Mouse (Mus musculus) lung, adult 2 months (tissue): ENCODE data around the gene Pitpnc1. TPM values are rescaled to one million over a fixed set of nuclear protein-coding genes. Genes with fewer than 3 reads are reported as not detected.

Experiments
- DNase-seq: peaks from one replicate; pipeline ENCODE4 v3.0.0; 2022
- H3K4me1 ChIP-seq: fragments of 200-500 bp; 2 replicates; pipeline ENCODE4 v1.6.1; 2011; ENCODE audit warnings: low read length; ENCODE audit not compliant: control insufficient read depth, insufficient read depth
- H3K4me3 ChIP-seq: fragments of 200-500 bp; replicated peaks from 2 replicates; pipeline ENCODE3; 2011; ENCODE audit warnings: low read depth, mild to moderate bottlenecking, control low read depth, low read length; ENCODE audit errors: extremely low read depth
- CTCF ChIP-seq: fragments of 200-500 bp; IDR thresholded peaks from 2 replicates; pipeline ENCODE4 v1.5.1; 2011; ENCODE audit warnings: mild to moderate bottlenecking, low read length, control low read depth; ENCODE audit not compliant: insufficient read depth
- POLR2A ChIP-seq: fragments of 200-500 bp; IDR thresholded peaks from 2 replicates; pipeline ENCODE4 v1.6.1; 2011; ENCODE audit warnings: low read depth, mild to moderate bottlenecking, control low read depth, low read length, borderline replicate concordance; ENCODE audit errors: extremely low read depth
- WGBS: fragments of 180-500 bp; shearing (Covaris S2); methylation state at CpG from one replicate; pipeline ENCODE4 v1.1.7; 2018; 5-methylcytosine and 5-hydroxymethylcytosine counted together
- polyA plus RNA-seq: library from polyadenylated mRNA; depleted of rRNA; stranded (reverse); fragments of >200 nt; gene quantifications from 2 replicates; pipeline ENCODE4 v1.2.3, GENCODE M21; 2012

Gene Pitpnc1
- polyA plus RNA-seq, 1 experiment = 39.0 TPM

DNA sequence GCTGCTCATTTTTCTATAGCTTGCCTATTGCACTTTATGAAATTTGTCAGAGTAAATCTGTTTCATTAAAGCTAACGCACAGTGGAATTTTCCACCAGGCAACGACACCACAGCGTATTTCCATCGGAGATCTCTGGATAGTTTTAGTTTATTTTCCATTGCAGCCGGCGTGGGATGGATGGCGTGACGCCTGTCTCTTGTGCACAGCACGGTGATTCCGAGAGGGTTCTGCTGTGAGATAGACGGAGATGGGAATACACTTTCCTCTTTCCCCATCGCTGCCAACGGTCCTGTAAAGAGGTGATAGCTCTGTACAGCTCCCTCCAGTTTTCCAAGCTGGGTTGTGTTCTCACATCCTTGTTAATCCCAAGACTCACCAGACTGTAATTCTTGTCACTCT, 138.2 kb downstream of the Pitpnc1 start:
- Histone ChIP-seq H3K4me1 (peaks cover 6% of the 10 kb centered on the region), H3K4me3 (no peak overlapping the region)
- TF ChIP-seq CTCF (no peak), POLR2A (no peak)
- DNase-seq = no peak
- WGBS = 84% methylated on average over 13 of the region's 13 CpGs

DNA sequence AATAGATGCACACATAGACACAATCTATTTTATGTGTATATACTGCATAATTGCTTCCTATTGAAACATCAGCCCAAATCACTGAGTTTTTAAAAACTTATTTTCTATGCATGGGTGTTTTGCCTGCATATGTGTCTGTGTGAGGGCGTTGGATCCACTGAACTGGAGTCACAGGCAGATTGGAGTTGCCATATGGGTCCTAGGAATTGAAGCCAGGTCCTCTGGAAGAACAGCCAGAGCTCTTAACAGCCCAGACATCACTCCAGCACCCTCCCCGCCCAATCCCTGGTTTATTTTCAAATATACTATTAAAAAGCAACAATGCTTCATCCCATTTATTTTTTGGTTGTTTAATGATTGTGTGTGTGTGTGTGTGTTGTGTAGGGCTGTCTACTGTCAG, 139.1 kb downstream of the Pitpnc1 start:
- Histone ChIP-seq H3K4me3 (no peak overlapping the region), H3K4me1 (peaks cover 4% of the 10 kb centered on the region; the same call in 1 of the 2 replicates)
- no peak for TF ChIP-seq CTCF
- TF ChIP-seq POLR2A = no peak
- DNase-seq = no peak
- WGBS = 89% methylated on average over 2 of the region's 2 CpGs

DNA sequence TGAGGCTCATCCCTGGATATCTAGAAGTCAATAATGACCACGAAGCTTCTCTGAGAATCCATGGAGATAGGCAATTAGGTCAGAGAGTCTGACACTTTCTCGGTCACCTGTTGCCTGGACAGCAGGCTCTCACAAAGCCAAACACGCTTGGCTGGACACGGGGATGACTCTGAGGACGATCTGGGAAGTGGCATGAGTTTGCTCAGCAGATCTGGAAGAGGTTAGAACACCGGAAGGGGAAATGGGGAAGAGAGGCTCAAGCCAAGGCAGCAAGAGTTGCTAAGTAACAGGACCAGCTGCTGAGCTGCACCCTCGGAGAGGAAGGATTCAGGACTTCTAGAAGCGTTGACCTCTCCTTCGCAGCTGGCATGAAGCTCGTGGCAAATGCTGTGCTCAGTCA, 143.2 kb downstream of the Pitpnc1 start:
- TF ChIP-seq CTCF (no peak), POLR2A (no peak)
- Histone ChIP-seq H3K4me3 (no peak overlapping the region), H3K4me1 (no peaks in the 10 kb centered on the region)
- no peak for DNase-seq
- WGBS = 48% methylated on average over 10 of the region's 10 CpGs

DNA sequence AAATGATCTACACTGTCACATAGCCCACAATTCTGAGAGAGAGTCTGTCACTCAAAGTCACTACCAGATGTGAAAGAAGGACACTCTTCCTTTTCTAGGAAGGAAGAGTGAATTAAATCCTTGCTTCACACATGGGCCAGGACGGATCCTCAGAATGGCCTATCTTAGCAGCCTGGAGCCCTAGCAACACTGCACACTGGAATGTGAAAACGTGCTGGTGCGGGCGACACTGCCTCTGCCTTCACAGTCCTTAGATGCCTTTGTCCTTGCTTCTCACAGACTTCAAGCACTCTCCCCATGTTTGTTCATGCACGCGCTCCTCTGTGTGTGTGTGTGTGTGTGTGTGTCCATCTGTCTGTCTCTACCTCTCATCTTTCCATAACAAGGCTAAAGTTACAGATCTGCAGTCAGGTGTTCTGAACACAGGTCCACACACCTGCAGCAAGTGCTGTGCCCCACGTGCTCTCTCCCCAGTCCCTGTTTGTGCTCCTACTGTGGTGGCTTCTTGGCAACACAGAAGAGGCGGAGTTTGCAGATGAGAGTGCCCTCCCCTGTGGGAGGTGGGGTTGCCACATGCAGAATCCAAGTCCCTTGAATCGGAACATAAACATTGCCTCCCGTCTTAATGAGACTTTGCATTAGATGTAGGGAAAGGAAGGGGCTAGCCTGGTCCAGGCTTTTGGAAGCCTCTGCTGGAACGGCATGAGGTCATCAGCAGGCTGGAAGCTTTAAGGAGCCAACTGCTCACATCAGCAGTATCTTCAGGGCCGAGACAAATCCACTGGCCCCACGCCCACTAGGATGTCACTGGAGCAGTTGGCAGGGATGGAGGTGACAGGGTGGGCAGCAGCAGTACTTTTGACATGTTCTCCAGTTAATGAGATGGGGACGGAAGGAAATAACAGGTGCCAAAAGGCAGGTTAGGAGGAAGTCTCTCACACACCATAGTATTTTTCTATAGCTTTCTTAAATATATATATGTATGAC, 144.5 kb downstream of the Pitpnc1 start:
- WGBS = 47% methylated on average over 14 of the region's 14 CpGs
- no peaks in the 10 kb centered on the region for H3K4me1 ChIP-seq
- H3K4me3 ChIP-seq = no peak overlapping the region
- no peak for DNase-seq
- TF ChIP-seq CTCF (no peak), POLR2A (no peak)

DNA sequence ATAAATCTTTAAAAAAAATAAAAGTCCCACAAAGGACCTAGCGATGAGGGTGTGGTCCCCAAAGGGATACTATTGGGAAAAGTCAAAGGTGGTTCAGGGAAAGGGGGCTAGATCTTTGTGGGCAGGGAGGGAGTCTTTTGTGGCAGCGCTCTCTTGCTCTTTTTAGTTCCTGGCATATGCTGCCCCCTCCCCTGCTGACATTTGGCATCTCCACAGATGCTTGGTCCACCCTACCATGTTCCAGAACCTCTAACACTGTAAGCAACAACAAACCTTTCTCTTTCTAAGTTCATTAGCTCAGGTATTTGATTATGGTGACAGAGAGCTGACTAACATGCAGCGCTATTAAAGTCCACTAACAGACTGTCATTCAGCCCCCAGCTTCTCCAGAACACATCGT, 145.3 kb downstream of the Pitpnc1 start:
- DNase-seq = no peak
- H3K4me3 ChIP-seq = no peak overlapping the region
- WGBS = 92% methylated on average over 4 of the region's 4 CpGs
- H3K4me1 ChIP-seq = no peaks in the 10 kb centered on the region
- TF ChIP-seq POLR2A (no peak), CTCF (no peak)

DNA sequence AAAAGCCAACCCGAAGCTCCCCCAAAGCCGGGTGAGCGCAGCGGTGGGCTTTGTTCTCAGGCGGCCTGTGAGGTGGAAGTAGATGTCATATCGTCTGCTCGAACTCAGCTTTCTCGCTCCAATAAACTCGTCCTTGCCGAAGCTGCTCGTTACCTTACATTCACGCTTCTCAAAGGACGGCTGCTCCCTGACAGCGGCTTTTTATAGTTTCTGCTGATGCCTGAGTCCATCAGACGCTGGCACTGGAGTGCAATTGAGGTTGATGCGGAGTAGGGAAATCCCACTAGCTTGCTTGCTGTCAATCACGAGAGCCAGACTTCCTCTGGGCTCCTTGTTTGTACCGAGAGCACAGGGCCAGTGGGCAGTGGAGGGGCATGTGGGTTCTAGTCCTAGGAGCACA, 147.3 kb downstream of the Pitpnc1 start:
- no peak for TF ChIP-seq CTCF
- no peak for TF ChIP-seq POLR2A
- DNase-seq = no peak
- H3K4me1 ChIP-seq = peaks cover 5% of the 10 kb centered on the region; the same call in 1 of the 2 replicates
- WGBS = 84% methylated on average over 18 of the region's 18 CpGs
- H3K4me3 ChIP-seq = no peak overlapping the region

DNA sequence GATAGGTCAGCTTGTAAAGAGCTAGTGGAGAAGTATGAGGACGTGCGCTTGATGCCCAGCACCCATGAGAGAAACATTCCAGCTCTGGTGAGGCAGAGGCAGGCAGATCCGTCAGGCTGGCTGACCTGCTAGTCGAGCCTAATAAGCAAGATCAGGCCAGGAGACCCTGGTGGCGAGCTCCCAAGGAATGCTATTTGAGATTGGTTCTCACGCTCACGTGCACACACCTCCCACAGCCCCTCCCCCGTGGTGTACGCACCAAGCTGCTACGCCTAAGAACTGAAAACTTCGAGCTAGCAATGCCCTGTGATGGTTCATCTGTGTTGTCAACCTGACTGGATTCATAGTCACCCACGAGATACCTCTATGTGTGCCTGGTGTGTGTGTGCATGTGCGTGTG, 148.3 kb downstream of the Pitpnc1 start:
- TF ChIP-seq CTCF (no peak), POLR2A (no peak)
- Histone ChIP-seq H3K4me3 (no peak overlapping the region), H3K4me1 (peaks cover 11% of the 10 kb centered on the region)
- WGBS = 96% methylated on average over 13 of the region's 13 CpGs
- DNase-seq = no peak

DNA sequence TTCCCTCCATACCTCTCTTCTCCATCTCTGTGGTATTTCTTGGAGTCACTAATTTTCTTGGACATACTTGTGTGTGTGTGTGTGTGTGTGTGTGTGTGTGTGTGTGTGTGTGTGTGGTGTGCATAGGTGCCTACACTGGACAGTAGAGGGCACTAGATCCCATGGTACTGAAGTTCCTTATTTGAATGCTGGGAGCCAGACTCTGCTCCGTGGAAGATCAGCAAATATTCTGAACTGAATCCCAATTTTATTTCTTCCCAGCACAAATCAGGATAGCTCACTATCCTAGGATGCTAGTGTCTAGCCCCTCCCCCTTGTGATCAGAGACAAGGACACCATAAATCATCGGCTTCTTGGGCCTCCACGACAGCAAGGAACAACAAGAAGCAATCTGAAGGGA, 148.7 kb downstream of the Pitpnc1 start:
- H3K4me1 ChIP-seq = peaks cover 11% of the 10 kb centered on the region
- WGBS = 90% methylated on average over 3 of the region's 3 CpGs
- no peak for DNase-seq
- no peak overlapping the region for H3K4me3 ChIP-seq
- TF ChIP-seq CTCF (no peak), POLR2A (no peak)

DNA sequence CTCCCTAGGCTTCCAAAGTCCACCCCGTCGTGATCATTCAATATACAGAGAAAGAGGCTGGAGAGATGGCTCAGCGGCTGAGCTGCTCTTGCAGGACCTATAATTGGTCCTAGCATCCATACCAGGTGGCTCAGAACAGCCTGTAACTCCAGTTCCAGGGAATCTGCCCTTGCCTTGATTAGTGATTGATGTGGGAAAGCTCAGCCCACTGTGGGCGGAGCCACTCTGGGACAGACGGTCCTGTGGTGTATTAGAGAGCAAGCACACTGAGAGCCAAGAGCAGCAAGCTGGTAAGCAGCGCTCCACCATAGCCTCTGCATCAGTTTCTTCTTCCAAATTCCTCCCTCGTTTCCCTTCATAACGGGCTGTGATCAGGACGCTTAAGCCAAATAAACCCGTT, 150.6 kb downstream of the Pitpnc1 start:
- 68% methylated on average over 10 of the region's 10 CpGs for WGBS

DNA sequence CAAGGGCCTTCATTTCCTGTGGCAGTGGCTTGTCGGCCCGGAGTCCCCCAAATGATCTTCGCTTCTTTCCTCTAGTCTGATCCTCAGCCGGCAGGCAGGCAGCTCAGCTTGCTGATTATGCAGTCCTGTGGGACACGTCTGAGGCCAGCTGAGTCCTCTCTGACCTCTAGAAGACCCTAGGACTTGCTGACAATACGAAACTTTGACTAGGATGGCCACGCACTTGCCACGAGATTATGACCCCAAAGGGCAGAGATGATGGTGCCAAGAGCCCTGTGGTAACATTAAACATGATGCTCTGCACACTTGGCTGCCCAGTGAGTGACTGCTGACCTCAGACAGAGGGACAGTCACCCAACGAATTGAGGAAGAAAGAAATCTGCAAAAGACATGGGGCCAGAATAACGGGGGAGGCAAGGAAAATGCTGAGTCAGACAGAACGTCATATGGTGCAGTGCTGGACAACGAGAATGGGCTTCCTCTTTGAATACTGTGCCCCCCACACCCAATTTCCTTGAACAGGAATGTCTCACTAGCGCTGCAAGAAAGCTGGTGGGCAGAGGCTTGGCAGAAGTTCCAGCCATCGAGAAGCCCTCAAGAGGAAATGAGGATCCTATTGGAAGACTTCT, 152.7 kb downstream of the Pitpnc1 start:
- no peak overlapping the region for H3K4me3 ChIP-seq
- H3K4me1 ChIP-seq = peaks cover 11% of the 10 kb centered on the region
- no peak for DNase-seq
- TF ChIP-seq CTCF (no peak), POLR2A (no peak)
- WGBS = 40% methylated on average over 14 of the region's 14 CpGs

More for the DNA sequence above, 150.6 kb downstream of the Pitpnc1 start:
- DNase-seq = no peak
- Histone ChIP-seq H3K4me1 (peaks cover 11% of the 10 kb centered on the region), H3K4me3 (no peak overlapping the region)
- TF ChIP-seq CTCF (no peak), POLR2A (no peak)
